Mouse (Mus musculus) C2C12 (cell line): ENCODE measurements around the gene Ccnd1.

Experiments used
- CTCF ChIP-seq: IDR thresholded peaks from one replicate; pipeline ENCODE4 v1.5.1; 2011; ENCODE audit not compliant: control insufficient read depth, insufficient read depth, insufficient read length
- MYOG ChIP-seq: IDR thresholded peaks from one replicate; pipeline ENCODE4 v1.6.1; 2011; ENCODE audit not compliant: control insufficient read depth, insufficient read length; ENCODE audit errors: extremely low read depth
- USF1 ChIP-seq: IDR thresholded peaks from one replicate; pipeline ENCODE4 v1.6.1; 2011; ENCODE audit warnings: low read depth, mild to moderate bottlenecking, control low read depth, moderate library complexity

- no peak for TF ChIP-seq CTCF
- TF ChIP-seq USF1: no peak
- TF ChIP-seq MYOG: no peak
These were observed 3.3 kb downstream of the Ccnd1 start for GRCm38 (mm10) chr7:144936311-144936880.
